8 mouse cellular contexts compared by ENCODE assay signal in the genomic region with DNA sequence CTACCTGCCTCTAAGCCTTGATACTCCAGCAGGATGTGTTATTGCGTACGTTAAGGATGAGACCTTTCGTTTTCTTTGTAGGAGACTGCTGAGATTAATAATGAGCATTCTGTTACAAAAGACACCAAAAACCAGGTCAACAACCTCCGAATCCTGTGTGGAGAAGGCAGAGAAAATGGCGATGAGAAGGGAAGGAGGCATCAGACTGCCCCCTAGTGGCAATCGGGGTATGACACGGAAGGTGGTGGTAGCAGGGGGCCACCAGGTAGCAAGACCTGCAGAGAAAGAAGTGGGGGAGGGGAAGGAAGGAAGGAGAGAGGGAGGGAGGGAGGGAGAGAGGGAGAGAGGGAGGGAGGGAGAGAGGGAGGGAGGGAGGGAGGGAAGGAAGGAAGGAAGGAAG. TPM values are rescaled to one million over a fixed set of nuclear protein-coding genes. Genes with fewer than 3 reads are reported as not detected.
DNase-seq lines count a peak whose midpoint lies in the region; ATAC-seq and TF ChIP-seq lines count a peak whose summit lies in the region.

No protein-coding gene starts in this region.

- TF ChIP-seq CTCF in heart, postnatal 0 days (IDR thresholded peaks at IDR 0.05; ENCODE audit: low read depth), result peak; percentile 68

- H3K9me3 ChIP-seq in heart, postnatal 0 days (replicated peaks; ENCODE audit: control insufficient read depth, low read length), result no peaks in the 10 kb centered on the region
- peaks cover 5% of the 10 kb centered on the region; the same call in 1 of the 2 replicates for H3K9me3 ChIP-seq in forebrain, embryonic 13.5 days (replicated peaks)

- WGBS in heart, postnatal 0 days, result 45% methylated on average over 7 of the region's 7 CpGs
- WGBS in forebrain, embryonic 13.5 days, result 23% methylated on average over 7 of the region's 7 CpGs

- H3K9ac ChIP-seq in heart, postnatal 0 days (replicated peaks; ENCODE audit: low read depth, low read length), result no peak overlapping the region
- H3K9ac ChIP-seq in forebrain, embryonic 13.5 days, result no peak overlapping the region

- H3K36me3 ChIP-seq in heart, postnatal 0 days (replicated peaks; ENCODE audit: control insufficient read depth, insufficient read depth, low read length), result no peaks in the 10 kb centered on the region
- H3K36me3 ChIP-seq in forebrain, embryonic 13.5 days (ENCODE audit: poor library complexity, severe bottlenecking), result 0 out of 2 replicates have a peak, but pooled peaks cover 3% of the 10 kb centered on the region

- no peaks in the 10 kb centered on the region for H3K4me1 ChIP-seq in heart, postnatal 0 days (ENCODE audit: control insufficient read depth, insufficient read depth)
- no peaks in the 10 kb centered on the region for H3K4me1 ChIP-seq in forebrain, embryonic 13.5 days

- ATAC-seq in heart, postnatal 0 days (ENCODE audit: insufficient read depth, low read depth), result no peak
- ATAC-seq in CD4-positive, CD25-positive, alpha-beta regulatory T cell, adult 4 months, result peak; percentile 49
- peak; percentile 59; the same call in 1 of the 2 replicates for ATAC-seq in forebrain, embryonic 13.5 days

- no peak for DNase-seq in heart, postnatal 0 days (ENCODE audit: low spot score)
- DNase-seq in heart, adult 8-10 months (ENCODE audit: low spot score), result no peak
- DNase-seq in c-Kit-positive CD71-negative TER-119-negative erythroid progenitor cells, embryonic 14.5 days (ENCODE audit: low read depth), result peak; percentile 19
- DNase-seq in layer of hippocampus, adult 11-12 months (ENCODE audit: low spot score), result peak; percentile 77
- DNase-seq in lung, postnatal 25 days (ENCODE audit: low spot score), result peak; percentile 53
- DNase-seq in spleen, postnatal 14 days (ENCODE audit: low spot score in 2 of 2), result peak; percentile 16 to 33

- H3K4me3 ChIP-seq in heart, postnatal 0 days (ENCODE audit: low read depth, low read length), result no peak overlapping the region
- no peak overlapping the region for H3K4me3 ChIP-seq in forebrain, embryonic 13.5 days

- TF ChIP-seq EP300 in heart, postnatal 0 days (IDR thresholded peaks at IDR 0.05; ENCODE audit: low read depth), result no peak

- no peak overlapping the region for H3K27ac ChIP-seq in heart, postnatal 0 days (ENCODE audit: low read depth)
- H3K27ac ChIP-seq in forebrain, embryonic 13.5 days, result peak overlapping the region; percentile 45

- no peaks in the 10 kb centered on the region for H3K27me3 ChIP-seq in heart, postnatal 0 days (ENCODE audit: control insufficient read depth, insufficient read depth, low read length)
- H3K27me3 ChIP-seq in forebrain, embryonic 13.5 days, result no peaks in the 10 kb centered on the region

- H3K4me2 ChIP-seq in heart, postnatal 0 days (ENCODE audit: low read depth, low read length), result no peak overlapping the region
- no peak overlapping the region for H3K4me2 ChIP-seq in forebrain, embryonic 13.5 days

RNA-seq across cellular contexts. Expression of gene Acbd6, which starts 41.3 kb away (rescaled TPM):
- total RNA-seq in heart, postnatal 0 days (2014; rRNA removed; ENCODE audit: low replicate concordance), result 46.3 and 63.6 TPM in 2 replicates
- 55.0 and 55.7 TPM in 2 replicates for polyA plus RNA-seq in heart, postnatal 0 days (2015; fragmentation: Nextera tagmentation; extraction: Ambion mirVana)
- 10 to 100 TPM; 47.2 to 61.5 (median 56.7) TPM for total RNA-seq in heart, adult 8-10 months (2022)
- polyA plus RNA-seq in CD4-positive, CD25-positive, alpha-beta regulatory T cell, adult 4 months (2017; shearing (Covaris generic)), result 10 to 100 TPM in 1 of 2 experiments, 1 to 10 TPM in 1; 3.2 to 13.0 TPM
- 74.2 and 84.3 TPM in 2 replicates for polyA plus RNA-seq in forebrain, embryonic 13.5 days (2015; fragmentation: Nextera tagmentation; extraction: Ambion mirVana)

Comparison
In these comparisons a context has a peak if more than half of its experiments do, and no peak if none do; other contexts are left out.
1. DNase-seq: peak in c-Kit-positive CD71-negative TER-119-negative erythroid progenitor cells, embryonic 14.5 days (single experiment), layer of hippocampus, adult 11-12 months (single experiment), lung, postnatal 25 days (single experiment) and spleen, postnatal 14 days (2 of 2); none in heart, postnatal 0 days (single experiment) and heart, adult 8-10 months (single experiment).